Mouse (Mus musculus) B cell, adult 62 days (primary cell): ENCODE data around the gene Hoxd10. TPM values are rescaled to one million over a fixed set of nuclear protein-coding genes. Genes with fewer than 3 reads are reported as not detected.

Source experiments
- total RNA-seq: library from RNA; stranded (reverse); gene quantifications from 4 replicates; pipeline ENCODE4 v1.2.4, GENCODE M21; 2023

Gene Hoxd10
- not detected in 4 replicates for total RNA-seq

GRCm38 (mm10) chr2:74691022-74691951 is at the start of gene Hoxd10:
Hoxd10 (plus strand) TSS chr2:74691924.

GRCm38 (mm10) chr2:74659507-74660005 is 32.2 kb upstream of the Hoxd10 start, which contains the start of gene Evx2:
Evx2 (minus strand) TSS chr2:74659557.

GRCm38 (mm10) chr2:74667842-74668357 is 23.8 kb upstream of the Hoxd10 start, which contains the start of gene Hoxd13:
Hoxd13 (plus strand) TSS chr2:74668310.

GRCm38 (mm10) chr2:74674881-74675665 is 16.7 kb upstream of the Hoxd10 start, which contains the start of gene Hoxd12:
Hoxd12 (plus strand) TSS chr2:74675013.

GRCm38 (mm10) chr2:74678891-74679595 is 12.7 kb upstream of the Hoxd10 start, which contains the start of gene Hoxd11:
Hoxd11 (plus strand) TSS chr2:74679557.

GRCm38 (mm10) chr2:74697567-74698121 is 5.9 kb downstream of the Hoxd10 start, which contains the start of gene Hoxd9:
Hoxd9 (plus strand) TSS chr2:74697727.

GRCm38 (mm10) chr2:74704393-74704998 is 12.8 kb downstream of the Hoxd10 start, which contains the start of gene Hoxd8:
Hoxd8 (plus strand) TSS chr2:74704615.

GRCm38 (mm10) chr2:74711721-74712621 is 20.2 kb downstream of the Hoxd10 start, which contains the start of the genes Hoxd3 and Hoxd4:
Hoxd3 (plus strand) TSS chr2:74711927.
Hoxd4 (plus strand) TSS chr2:74711929.

GRCm38 (mm10) chr2:74726551-74726950 is 34.8 kb downstream of the Hoxd10 start, which contains the start of gene Gm28230:
Gm28230 (plus strand) TSS chr2:74726728.

Other genes with a start within 250 kb of the Hoxd10 start
- 29.2 to 37.0 TPM (median 30.4 TPM) in 4 replicates for gene Lnpk, start 112.5 kb upstream of the Hoxd10 start, total RNA-seq
- gene Evx2, start 32.4 kb upstream of the Hoxd10 start, total RNA-seq, result not detected in 4 replicates
- gene Hoxd13, start 23.6 kb upstream of the Hoxd10 start, total RNA-seq, result not detected in 4 replicates
- gene Hoxd12, start 16.9 kb upstream of the Hoxd10 start, total RNA-seq, result not detected in 4 replicates
- gene Hoxd11, start 12.4 kb upstream of the Hoxd10 start, total RNA-seq, result not detected in 4 replicates
- gene Hoxd9, start 5.8 kb downstream of the Hoxd10 start, total RNA-seq, result not detected in 4 replicates
- not detected in 4 replicates for gene Hoxd8, start 12.7 kb downstream of the Hoxd10 start, total RNA-seq
- gene Hoxd3, start 20.0 kb downstream of the Hoxd10 start, total RNA-seq, result not detected in 4 replicates
- not detected in 4 replicates for gene Hoxd4, start 20.0 kb downstream of the Hoxd10 start, total RNA-seq
- not detected in 4 replicates for gene Gm28230, start 34.8 kb downstream of the Hoxd10 start, total RNA-seq
- gene Hoxd1, start 71.1 kb downstream of the Hoxd10 start, total RNA-seq, result not detected in 4 replicates
- 18.7 to 26.4 TPM (median 21.4 TPM) in 4 replicates for gene Mtx2, start 133.9 kb downstream of the Hoxd10 start, total RNA-seq